Mouse (Mus musculus) bone marrow macrophage, adult 2 months (primary cell): Measurements from ENCODE around the gene Dact3. TPM values are rescaled to one million over a fixed set of nuclear protein-coding genes. Genes with fewer than 3 reads are reported as not detected.

ENCODE experiments used
- H3K27ac ChIP-seq: 2 replicates; pipeline ENCODE4 v1.5.1; 2012; ENCODE audit warnings: low read depth, low read length; ENCODE audit not compliant: insufficient read depth
- H3K4me1 ChIP-seq: 2 replicates; pipeline ENCODE4 v1.6.1; 2012; ENCODE audit warnings: low read length; ENCODE audit not compliant: control insufficient read depth, insufficient read depth
- H3K4me3 ChIP-seq: 2 replicates; pipeline ENCODE4 v1.5.1; 2012; ENCODE audit warnings: mild to moderate bottlenecking, low read length, moderate library complexity; ENCODE audit not compliant: insufficient read depth
- CTCF ChIP-seq: IDR thresholded peaks from 2 replicates; pipeline ENCODE4 v1.5.1; 2012; ENCODE audit warnings: low read depth, mild to moderate bottlenecking, low read length, moderate library complexity
- POLR2A ChIP-seq: IDR thresholded peaks from 2 replicates; pipeline ENCODE4 v1.6.1; 2012; ENCODE audit warnings: mild to moderate bottlenecking, low read depth, low read length, borderline replicate concordance
- polyA plus RNA-seq: library from polyadenylated mRNA; stranded (reverse); fragments of >200 nt; gene quantifications from 2 replicates; pipeline ENCODE4 v1.2.4, GENCODE M21; 2012; ENCODE audit not compliant: missing spikeins, insufficient read depth, insufficient read length

The Dact3 gene
- polyA plus RNA-seq = 1.2 and 1.3 TPM in 2 replicates

DNA sequence AGATGAGACGGTGACA is at the start of gene Dact3:
TSS of gene Dact3 (plus strand) at position 8 of the 16 bp plus-strand sequence.
- Histone ChIP-seq H3K27ac (peak within 1 kb of the TSS; percentile 67), H3K4me3 (peak within 1 kb of the TSS; percentile 55), H3K4me1 (no peaks in the 10 kb centered on the region; the same call in 1 of the 2 replicates)
- no peak for TF ChIP-seq CTCF
- TF ChIP-seq POLR2A = no peak

DNA sequence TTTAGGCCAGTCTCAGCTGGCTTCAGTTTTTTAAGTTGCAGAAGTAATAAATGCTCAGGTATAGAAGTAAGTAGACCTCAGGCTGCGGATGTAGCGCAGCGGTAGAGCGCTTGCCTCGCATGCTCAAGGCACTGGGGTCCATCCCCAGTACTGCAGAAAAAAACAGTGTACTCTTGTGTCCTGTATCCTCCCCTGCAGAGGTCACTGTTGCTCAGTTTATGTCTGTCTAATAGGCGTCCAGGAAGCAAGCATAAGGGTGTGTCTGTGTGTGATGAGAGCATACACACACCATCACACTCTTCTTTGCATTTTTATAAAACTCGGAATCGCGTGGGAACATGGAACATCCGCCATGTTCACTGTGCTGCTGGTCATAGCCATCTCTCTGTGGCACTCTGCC is 49.3 kb upstream of the Dact3 start:
- Histone ChIP-seq H3K4me1 (peaks cover 44% of the 10 kb centered on the region), H3K27ac (no peak overlapping the region), H3K4me3 (no peak overlapping the region)
- TF ChIP-seq POLR2A (no peak), CTCF (peak; percentile 24; the same call in 1 of the 2 replicates)

DNA sequence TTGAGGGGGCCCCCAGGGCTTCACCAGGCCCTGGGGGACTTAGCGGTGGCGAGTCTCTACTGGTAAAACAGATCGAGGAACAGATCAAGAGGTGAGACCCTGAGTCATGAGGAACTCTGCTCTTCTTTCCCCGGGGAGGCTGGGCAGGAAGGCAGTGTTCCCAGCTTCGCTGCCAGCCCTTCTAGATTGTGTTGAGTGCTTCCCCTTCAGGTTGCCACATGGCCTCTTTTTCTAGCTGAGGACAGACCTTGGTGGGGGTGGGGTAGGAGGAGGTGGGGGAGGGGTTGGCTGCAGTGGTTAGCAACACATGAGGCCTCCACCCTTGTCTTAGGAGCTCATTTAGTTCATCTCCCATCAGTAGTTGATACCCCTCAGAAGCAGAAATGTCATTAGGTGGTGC is 48.5 kb upstream of the Dact3 start:
- peaks cover 36% of the 10 kb centered on the region for H3K4me1 ChIP-seq
- TF ChIP-seq CTCF = no peak
- no peak for TF ChIP-seq POLR2A
- H3K4me3 ChIP-seq = no peak overlapping the region
- H3K27ac ChIP-seq = no peak overlapping the region

DNA sequence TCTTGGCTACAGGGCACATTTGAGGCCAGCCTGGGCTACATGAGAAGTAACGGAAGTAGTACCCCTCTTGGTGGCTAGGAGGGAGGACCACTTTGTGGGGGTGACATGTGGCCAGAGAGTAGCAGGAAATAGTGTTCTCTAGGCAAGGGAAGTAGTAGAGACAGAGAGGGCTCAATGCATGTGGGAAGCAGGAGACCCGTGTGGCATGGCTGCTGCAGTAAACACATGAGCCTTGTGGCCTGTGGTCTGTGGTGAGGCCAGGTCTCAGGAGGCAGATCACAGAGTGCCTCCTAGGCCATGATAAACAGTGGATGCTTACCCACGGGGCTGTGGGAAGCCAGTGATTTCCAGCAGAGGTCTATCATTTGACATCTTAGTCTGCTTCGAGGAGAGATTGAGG is 47.8 kb upstream of the Dact3 start:
- H3K4me3 ChIP-seq = no peak overlapping the region

DNA sequence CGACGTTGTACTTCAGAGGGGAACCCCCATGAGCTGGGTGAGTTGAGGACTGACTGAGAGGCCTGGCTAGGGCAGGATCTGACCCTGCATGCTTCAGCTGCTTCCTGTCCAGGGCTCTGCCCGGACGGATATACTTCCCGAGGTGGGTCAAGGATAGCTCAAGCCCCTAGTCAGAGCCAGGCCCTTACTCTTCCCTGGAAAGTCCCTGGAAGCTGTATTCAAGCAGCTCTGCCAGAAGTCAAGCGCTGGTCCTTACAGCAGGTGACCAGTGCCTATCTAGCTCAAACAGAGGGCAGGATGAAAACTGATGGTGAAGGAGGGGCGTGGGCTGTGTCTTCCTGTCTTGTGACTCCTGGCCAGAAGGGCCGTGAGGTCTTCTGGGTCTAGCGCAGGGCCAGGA is 44.7 kb upstream of the Dact3 start:
- H3K4me3 ChIP-seq = no peak overlapping the region
- H3K4me1 ChIP-seq = peaks cover 19% of the 10 kb centered on the region
- H3K27ac ChIP-seq = no peak overlapping the region
- no peak for TF ChIP-seq POLR2A
- no peak for TF ChIP-seq CTCF

More for the DNA sequence above, 47.8 kb upstream of the Dact3 start:
- TF ChIP-seq CTCF (no peak), POLR2A (no peak)
- peak overlapping the region; percentile 14; the same call in 1 of the 2 replicates for H3K27ac ChIP-seq
- H3K4me1 ChIP-seq = peaks cover 29% of the 10 kb centered on the region

DNA sequence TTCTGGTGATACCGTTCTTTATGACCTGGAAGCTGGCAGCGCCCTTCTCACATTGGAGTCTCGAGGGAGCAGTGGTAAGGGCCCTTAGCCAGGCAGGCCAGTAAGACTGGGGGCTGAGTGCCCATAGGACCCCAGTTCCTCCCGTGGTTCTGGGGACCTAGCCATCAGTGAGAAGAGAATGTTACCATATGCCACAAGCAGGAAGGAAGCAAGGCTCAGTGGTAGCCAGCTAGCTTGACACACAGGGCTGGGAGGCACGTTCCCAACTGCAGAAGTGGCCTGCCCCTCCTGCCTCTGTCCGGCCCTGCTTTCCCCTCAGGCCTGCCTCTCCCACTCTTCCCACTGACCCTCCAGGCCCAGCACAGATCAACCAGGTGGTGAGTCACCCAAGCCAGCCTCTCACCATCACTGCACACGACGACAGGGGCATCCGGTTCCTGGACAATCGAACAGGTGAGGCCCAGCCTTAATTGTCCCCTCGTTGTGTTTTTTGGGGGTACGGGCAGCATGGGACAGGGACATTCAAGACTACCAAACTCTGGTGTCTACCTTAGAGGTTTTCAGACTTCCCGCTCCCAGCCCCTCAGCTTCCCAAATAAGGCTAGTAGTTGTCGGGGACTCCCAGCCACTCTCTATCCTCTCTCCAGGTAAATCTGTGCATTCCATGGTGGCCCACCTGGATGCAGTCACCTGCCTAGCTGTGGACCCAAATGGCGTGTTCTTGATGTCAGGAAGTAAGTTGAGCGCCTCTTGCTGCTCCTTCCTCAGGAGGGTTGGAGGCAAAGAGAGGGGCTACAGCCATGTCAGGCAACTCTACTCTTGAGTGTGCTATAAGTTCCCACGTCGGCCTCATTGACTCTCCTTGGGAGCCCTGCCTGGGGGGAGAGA is 37.0 kb upstream of the Dact3 start:
- no peak overlapping the region for H3K27ac ChIP-seq
- H3K4me3 ChIP-seq = no peak overlapping the region
- peaks cover 17% of the 10 kb centered on the region for H3K4me1 ChIP-seq
- TF ChIP-seq POLR2A (no peak), CTCF (no peak)

DNA sequence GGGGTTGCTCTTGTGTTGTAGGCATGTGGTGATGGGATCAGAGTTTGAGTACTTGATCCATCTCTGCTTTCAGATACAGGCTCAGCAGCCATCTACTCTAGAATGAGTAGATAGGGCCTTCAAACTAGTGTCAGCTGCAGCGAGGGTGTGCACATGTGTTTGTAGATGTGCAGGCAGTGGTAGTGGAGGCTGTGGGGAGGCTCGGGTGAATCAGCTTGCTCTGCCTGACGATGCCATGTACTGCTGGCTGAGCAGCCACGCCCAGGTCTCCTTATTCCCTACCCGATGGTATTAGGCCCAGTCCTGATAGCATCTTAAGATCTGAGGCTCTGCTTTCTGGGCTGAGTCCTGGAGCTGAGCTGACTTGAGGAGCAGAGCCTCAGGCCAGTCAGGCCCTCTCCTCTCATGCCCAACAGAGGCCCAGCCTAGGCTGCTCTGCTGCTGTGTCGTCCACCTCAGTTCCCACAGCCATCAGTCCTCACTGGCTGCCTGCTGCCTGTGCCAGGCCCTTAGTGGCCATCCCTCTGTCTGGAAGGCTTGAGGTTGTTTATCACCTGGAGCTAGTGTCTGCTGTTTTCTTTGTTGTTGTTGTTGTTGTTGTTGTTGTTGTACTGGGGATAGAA is 36.2 kb upstream of the Dact3 start:
- H3K4me3 ChIP-seq = no peak overlapping the region
- TF ChIP-seq POLR2A = no peak
- TF ChIP-seq CTCF = no peak
- H3K27ac ChIP-seq = no peak overlapping the region
- peaks cover 19% of the 10 kb centered on the region for H3K4me1 ChIP-seq

DNA sequence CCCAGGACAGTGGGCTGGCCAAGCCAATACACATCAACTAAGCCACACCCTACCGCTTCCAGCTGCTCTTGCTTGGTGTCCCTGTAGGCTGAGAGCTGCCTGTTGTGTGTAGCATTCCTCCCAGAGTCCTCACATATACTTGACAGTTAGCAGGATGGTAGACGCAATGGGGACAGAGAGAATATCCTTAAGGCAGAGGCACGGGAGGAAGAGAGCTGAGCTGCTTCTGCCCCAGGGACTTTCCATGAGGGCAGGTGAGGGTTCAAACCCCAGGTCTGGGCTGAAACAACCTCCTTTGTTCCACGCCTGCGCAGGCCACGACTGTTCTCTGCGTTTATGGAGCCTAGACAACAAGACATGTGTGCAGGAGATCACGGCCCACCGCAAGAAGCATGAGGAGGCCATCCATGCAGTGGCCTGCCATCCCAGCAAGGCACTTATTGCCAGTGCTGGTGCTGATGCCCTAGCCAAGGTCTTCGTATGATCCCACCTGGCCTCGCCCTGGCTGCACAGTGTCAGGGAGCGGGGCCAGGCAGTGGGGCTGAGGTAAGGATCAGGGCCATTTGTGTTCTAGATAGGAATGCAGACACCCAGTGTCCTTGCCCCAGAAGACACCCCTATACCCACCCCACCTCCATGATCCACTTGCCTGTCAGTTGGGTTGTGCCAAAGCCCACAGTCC is 35.5 kb upstream of the Dact3 start:
- Histone ChIP-seq H3K4me3 (no peak overlapping the region), H3K27ac (no peak overlapping the region), H3K4me1 (peaks cover 21% of the 10 kb centered on the region)
- TF ChIP-seq CTCF (no peak), POLR2A (no peak)

DNA sequence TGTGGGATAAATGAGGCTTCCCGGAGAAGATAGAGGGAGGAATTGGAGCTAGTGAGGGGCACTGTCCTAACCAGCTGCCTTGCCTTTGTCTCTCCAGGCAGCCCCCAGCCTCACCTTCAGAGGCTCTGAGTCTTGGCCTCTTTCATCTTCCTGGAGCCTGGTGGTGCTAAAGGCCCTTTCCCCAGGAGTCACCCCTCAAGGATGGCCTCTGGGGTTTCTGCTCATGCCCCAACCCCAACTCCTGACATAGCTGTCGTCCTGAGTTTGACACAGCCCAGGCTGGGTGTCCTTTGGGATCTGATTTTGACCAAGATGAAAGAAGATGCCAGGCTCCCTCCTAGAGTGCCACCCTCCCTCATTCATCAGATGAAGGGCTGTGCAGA is 35.0 kb upstream of the Dact3 start:
- no peak overlapping the region for H3K4me3 ChIP-seq
- TF ChIP-seq POLR2A (no peak), CTCF (no peak)
- peaks cover 25% of the 10 kb centered on the region for H3K4me1 ChIP-seq
- H3K27ac ChIP-seq = no peak overlapping the region

DNA sequence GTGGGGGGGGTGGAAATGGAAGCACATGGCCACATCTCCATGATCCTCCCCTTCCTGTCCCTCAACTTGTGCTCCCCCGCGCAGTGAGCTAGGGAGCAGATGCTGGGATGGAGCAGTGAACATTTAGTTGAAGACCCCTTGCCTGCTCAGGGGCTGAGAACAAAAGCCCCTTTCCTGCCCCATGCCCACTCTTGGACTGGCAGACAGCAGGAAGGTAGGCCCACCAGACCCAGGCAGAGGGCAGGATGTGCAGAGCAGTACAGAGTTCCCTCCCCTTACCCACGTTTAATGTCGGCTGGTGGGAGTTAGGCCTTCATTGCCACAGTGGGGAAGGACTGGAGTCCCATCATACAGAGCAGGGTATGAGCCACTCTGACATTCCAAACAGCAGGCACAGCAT is 34.0 kb upstream of the Dact3 start:
- Histone ChIP-seq H3K4me1 (peaks cover 25% of the 10 kb centered on the region), H3K27ac (0 out of 2 replicates have a peak overlapping the region, but pooled peaks have one; percentile 7), H3K4me3 (no peak overlapping the region)
- TF ChIP-seq POLR2A (no peak), CTCF (no peak)
